Mouse (Mus musculus): Measurements from ENCODE around the gene Xxylt1. TPM values are rescaled to one million over a fixed set of nuclear protein-coding genes. Genes with fewer than 3 reads are reported as not detected.
"Not testable (repeated sequence)": the region's sequence is repeated elsewhere in the genome, so short reads cannot be mapped to it uniquely, and the experiment has no call there.

Gene Xxylt1
- polyA plus RNA-seq, 1 experiment = 12.5 TPM

DNA sequence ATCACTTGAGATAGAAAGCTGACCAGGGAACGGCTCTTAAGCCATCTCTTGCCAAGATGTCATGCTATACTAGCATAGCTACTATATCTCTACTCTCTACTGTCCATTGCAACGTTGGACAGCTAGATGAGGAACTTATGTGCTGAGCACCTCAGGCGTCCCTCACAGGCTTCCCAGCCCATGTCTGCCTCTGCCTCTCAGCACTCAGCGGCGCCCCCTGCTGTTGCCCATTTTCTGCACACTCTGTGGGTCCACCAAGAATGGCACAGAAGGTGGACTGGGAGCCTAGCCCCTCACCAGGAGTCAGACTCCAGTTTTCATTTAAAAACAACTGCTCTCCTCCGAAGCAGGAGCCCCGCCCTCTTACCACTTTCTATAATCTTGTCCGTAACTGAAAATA lies 65.1 kb downstream of the Xxylt1 start:
- no peak overlapping the region for H3K4me3 ChIP-seq (ENCODE audit: insufficient read depth, low read length)
- H3K4me1 ChIP-seq (ENCODE audit: control insufficient read depth, insufficient read depth, low read length) = peaks cover 14% of the 10 kb centered on the region
- TF ChIP-seq CTCF (IDR thresholded peaks at IDR 0.05; ENCODE audit: low read depth, low read length) = peak; percentile 56
- no peak for TF ChIP-seq POLR2A (IDR thresholded peaks at IDR 0.05; ENCODE audit: borderline replicate concordance, low read depth, low read length)
- no peak overlapping the region for H3K27ac ChIP-seq (ENCODE audit: insufficient read depth, low read depth, low read length)

DNA sequence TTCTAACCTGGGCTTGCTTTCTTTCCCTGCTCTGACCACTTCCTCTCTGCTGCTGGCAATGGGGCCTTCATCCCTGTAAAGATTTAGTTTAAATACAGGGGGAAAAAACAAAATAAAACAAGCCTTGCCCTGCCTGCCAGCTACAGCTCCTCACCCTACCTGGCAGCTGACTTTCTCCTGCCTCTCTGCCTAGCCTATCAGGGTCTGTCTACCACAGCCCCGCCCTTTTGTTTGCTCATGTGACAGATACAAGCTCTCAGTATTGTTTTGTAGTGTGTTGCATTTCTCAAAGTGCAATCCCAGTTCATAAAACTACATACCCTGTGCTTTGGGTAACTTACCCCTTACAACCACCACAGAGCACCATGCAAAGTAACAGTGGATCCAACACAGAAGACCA lies 66.0 kb downstream of the Xxylt1 start:
- H3K4me1 ChIP-seq (ENCODE audit: control insufficient read depth, insufficient read depth, low read length) = peaks cover 12% of the 10 kb centered on the region
- H3K4me3 ChIP-seq (ENCODE audit: insufficient read depth, low read length) = no peak overlapping the region
- no peak for TF ChIP-seq CTCF (IDR thresholded peaks at IDR 0.05; ENCODE audit: low read depth, low read length)
- TF ChIP-seq POLR2A (IDR thresholded peaks at IDR 0.05; ENCODE audit: borderline replicate concordance, low read depth, low read length) = no peak
- H3K27ac ChIP-seq (ENCODE audit: insufficient read depth, low read depth, low read length) = no peak overlapping the region; the same call in 1 of the 2 replicates

DNA sequence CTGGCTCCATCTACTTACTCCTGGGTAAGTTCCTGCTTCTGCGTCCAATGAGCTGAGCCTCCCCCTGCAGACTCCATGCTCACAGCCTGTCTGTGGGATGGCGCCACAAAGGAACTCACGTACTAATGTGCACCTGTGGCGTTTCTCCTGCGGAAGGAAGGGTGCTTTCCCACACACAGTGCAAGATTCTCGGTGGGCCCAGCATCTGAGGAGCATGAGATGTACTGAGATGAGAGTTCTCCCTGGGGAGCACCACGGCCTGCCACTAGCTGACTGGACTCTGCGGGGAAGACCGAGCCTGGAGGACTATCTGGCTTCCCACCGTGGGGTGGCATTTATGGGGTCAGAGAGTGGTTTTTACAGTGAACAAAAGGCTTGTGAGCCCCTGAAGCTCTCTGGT lies 69.0 kb downstream of the Xxylt1 start:
- no peak overlapping the region for H3K4me3 ChIP-seq (ENCODE audit: insufficient read depth, low read length)
- H3K27ac ChIP-seq (ENCODE audit: insufficient read depth, low read depth, low read length) = no peak overlapping the region
- TF ChIP-seq CTCF (IDR thresholded peaks at IDR 0.05; ENCODE audit: low read depth, low read length) (no peak), POLR2A (IDR thresholded peaks at IDR 0.05; ENCODE audit: borderline replicate concordance, low read depth, low read length) (no peak)
- H3K4me1 ChIP-seq (ENCODE audit: control insufficient read depth, insufficient read depth, low read length) = peaks cover 15% of the 10 kb centered on the region

DNA sequence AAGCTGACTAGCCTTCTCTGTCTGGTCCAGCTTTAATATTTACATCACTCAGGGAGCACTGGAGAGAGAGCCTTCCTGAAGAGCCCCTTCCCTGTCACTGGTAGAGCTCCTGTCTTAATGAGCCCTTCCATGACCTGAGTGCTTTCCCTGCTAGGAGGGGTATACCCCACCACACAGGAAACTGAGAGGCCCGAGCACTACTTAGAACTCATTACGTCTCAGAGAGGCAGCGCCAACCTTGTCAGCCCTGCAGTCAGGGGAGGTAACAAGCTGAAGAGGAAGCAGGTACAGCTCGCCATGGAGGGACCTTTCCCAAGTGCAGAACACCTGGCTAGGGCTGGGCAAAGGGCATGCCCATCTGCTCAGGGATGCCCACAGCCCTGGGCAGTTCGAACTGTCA lies 70.8 kb downstream of the Xxylt1 start:
- Histone ChIP-seq H3K27ac (ENCODE audit: insufficient read depth, low read depth, low read length) (no peak overlapping the region), H3K4me3 (ENCODE audit: insufficient read depth, low read length) (no peak overlapping the region), H3K4me1 (ENCODE audit: control insufficient read depth, insufficient read depth, low read length) (peaks cover 11% of the 10 kb centered on the region)
- TF ChIP-seq CTCF (IDR thresholded peaks at IDR 0.05; ENCODE audit: low read depth, low read length) = no peak

DNA sequence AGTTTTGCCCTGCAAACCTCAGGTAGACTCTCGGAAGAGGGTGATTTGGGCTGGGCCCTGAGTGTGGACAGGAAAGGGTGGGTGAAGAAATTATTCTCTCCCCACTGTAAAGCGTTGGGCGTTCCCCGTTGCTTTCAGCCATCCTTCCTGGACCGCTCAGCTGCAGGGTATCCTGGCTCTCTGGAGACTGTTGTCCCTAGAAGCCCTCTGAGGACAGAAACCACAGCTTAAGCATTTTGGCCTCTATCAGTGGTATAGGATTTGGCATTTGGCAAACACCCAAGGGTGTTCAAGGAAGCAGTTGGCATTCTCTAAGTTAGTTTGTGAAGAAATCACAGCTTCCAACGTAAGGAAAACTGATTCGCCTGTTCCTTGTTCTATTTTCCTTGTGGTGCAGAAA lies 72.9 kb downstream of the Xxylt1 start:
- Histone ChIP-seq H3K27ac (ENCODE audit: insufficient read depth, low read depth, low read length) (no peak overlapping the region), H3K4me3 (ENCODE audit: insufficient read depth, low read length) (no peak overlapping the region)

DNA sequence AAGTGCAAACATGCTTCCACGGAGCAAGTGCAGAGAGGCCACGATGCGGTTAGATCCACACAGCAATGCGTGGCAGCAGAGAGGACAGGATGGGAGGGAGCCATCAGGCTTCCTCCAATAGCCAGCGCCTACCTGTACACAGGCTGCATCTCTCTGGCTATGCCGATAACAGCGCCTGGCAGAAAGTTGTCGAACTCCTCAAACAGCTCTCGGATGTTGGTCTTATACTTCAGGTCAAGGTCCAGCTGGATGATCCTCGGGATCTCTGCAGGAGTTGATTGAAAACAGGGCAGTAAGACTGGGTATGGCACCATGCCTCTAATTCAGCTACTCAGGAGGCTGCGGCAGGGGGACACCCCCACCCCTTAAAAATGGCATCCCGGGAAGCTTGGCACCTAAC lies 73.7 kb downstream of the Xxylt1 start:
- peaks cover 8% of the 10 kb centered on the region for H3K4me1 ChIP-seq (ENCODE audit: control insufficient read depth, insufficient read depth, low read length)
- no peak overlapping the region for H3K27ac ChIP-seq (ENCODE audit: insufficient read depth, low read depth, low read length)
- TF ChIP-seq CTCF (IDR thresholded peaks at IDR 0.05; ENCODE audit: low read depth, low read length) (no peak), POLR2A (IDR thresholded peaks at IDR 0.05; ENCODE audit: borderline replicate concordance, low read depth, low read length) (no peak)
- H3K4me3 ChIP-seq (ENCODE audit: insufficient read depth, low read length) = no peak overlapping the region

More for the DNA sequence above, 72.9 kb downstream of the Xxylt1 start:
- peaks cover 8% of the 10 kb centered on the region for H3K4me1 ChIP-seq (ENCODE audit: control insufficient read depth, insufficient read depth, low read length)
- TF ChIP-seq CTCF (IDR thresholded peaks at IDR 0.05; ENCODE audit: low read depth, low read length) (no peak), POLR2A (IDR thresholded peaks at IDR 0.05; ENCODE audit: borderline replicate concordance, low read depth, low read length) (no peak)

DNA sequence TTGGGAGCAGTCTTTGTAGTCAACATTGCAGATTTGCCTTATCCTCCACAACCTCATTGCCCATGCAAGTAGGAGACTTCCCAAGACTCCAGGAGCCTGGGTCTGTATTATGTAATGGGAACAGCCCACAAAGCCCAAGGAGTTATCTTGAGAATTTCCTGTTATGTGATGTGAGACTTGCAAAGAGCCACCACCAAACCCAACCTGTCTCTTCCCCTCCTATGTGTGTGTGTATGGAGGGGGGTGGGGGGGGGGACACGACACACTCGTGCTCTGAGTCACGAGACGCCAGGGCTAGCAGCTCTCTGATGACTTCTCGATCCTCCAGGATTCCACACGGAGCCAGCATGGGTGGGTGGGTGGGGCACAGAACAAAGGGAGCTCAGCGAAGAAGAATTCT lies 75.5 kb downstream of the Xxylt1 start:
- Histone ChIP-seq H3K4me3 (ENCODE audit: insufficient read depth, low read length) (no peak overlapping the region), H3K4me1 (ENCODE audit: control insufficient read depth, insufficient read depth, low read length) (peaks cover 8% of the 10 kb centered on the region), H3K27ac (ENCODE audit: insufficient read depth, low read depth, low read length) (no peak overlapping the region)
- TF ChIP-seq CTCF (IDR thresholded peaks at IDR 0.05; ENCODE audit: low read depth, low read length) = no peak
- TF ChIP-seq POLR2A (IDR thresholded peaks at IDR 0.05; ENCODE audit: borderline replicate concordance, low read depth, low read length) = no peak

DNA sequence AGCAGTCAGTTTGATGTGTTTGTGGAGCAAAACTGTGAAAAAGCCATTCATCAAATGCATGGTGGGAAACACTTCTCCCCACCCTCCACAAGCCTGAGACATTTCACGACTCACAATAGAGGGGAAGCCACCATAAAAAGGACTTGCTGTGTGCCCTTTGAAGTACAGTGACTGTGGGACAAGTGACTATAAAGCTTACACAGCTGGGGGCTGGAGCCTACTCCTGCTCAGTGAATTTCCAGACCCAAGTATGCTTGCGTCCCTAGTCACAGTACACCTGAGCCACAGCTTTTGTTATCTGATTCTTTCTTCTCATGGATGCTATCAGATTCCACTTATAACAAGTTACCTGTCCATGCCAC lies 76.9 kb downstream of the Xxylt1 start:
- no peak overlapping the region for H3K27ac ChIP-seq (ENCODE audit: insufficient read depth, low read depth, low read length)
- no peak for TF ChIP-seq POLR2A (IDR thresholded peaks at IDR 0.05; ENCODE audit: borderline replicate concordance, low read depth, low read length)
- TF ChIP-seq CTCF (IDR thresholded peaks at IDR 0.05; ENCODE audit: low read depth, low read length) = no peak
- peaks cover 8% of the 10 kb centered on the region for H3K4me1 ChIP-seq (ENCODE audit: control insufficient read depth, insufficient read depth, low read length)
- H3K4me3 ChIP-seq (ENCODE audit: insufficient read depth, low read length) = no peak overlapping the region

DNA sequence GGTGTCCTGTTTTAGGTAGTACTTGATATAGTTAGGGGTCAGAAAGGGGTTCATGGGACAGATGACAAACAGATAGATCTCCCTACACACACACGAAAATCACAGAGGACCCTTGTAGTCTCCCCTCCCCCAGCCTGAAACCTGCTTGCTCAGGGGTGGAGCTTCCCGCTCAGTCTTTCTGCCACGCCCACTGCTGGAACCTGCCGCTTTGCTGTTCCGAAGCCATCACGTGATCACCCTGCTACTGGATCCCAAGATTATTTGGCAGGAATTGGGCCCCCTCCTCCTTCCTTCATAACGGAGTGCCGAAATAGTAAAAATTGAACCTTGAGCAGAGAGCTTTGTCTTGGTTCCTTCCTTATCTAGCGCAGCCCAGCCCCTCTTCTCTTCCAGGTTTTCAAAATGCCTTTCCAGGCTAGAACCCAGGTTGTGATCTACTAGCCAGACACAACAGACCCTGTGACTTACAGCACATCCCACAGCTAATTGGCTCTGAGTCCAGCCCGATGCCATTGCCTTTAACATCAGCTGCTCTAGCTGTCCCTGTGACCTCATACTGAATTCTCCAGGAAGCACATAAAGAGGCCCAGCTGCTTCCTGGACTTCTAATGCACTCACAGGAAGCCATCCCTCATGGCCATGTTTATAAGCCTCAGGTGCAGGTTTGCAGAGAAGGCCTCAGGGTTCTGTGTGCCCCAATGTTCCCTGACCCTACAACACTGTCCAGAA lies 77.5 kb downstream of the Xxylt1 start:
- not testable (repeated sequence) for H3K4me3 ChIP-seq (ENCODE audit: insufficient read depth, low read length); H3K27ac ChIP-seq (ENCODE audit: insufficient read depth, low read depth, low read length); H3K4me1 ChIP-seq (ENCODE audit: control insufficient read depth, insufficient read depth, low read length)

DNA sequence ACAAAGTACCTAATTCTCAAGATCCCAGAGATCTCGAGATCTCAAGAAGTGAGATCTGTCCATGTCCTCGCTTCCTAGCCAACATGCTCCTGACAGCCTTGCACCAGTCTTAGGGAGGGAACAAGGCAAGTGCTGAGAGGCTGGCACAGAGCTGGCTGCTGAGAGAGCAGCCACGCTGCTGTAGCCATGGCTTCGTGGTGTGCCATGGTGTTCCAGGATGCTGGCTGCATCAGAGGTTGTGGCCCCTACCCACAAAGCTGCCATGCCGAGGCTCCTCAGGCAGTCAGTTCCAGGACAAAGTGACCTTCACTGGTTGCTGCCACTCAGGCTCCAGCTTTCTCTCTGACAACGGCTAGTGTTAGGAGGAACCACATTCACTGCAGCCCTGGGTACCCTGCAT lies 78.3 kb downstream of the Xxylt1 start:
- no peak overlapping the region for H3K4me3 ChIP-seq (ENCODE audit: insufficient read depth, low read length)
- H3K27ac ChIP-seq (ENCODE audit: insufficient read depth, low read depth, low read length) = no peak overlapping the region
- H3K4me1 ChIP-seq (ENCODE audit: control insufficient read depth, insufficient read depth, low read length) = peaks cover 6% of the 10 kb centered on the region
- TF ChIP-seq CTCF (IDR thresholded peaks at IDR 0.05; ENCODE audit: low read depth, low read length) = no peak
- no peak for TF ChIP-seq POLR2A (IDR thresholded peaks at IDR 0.05; ENCODE audit: borderline replicate concordance, low read depth, low read length)

DNA sequence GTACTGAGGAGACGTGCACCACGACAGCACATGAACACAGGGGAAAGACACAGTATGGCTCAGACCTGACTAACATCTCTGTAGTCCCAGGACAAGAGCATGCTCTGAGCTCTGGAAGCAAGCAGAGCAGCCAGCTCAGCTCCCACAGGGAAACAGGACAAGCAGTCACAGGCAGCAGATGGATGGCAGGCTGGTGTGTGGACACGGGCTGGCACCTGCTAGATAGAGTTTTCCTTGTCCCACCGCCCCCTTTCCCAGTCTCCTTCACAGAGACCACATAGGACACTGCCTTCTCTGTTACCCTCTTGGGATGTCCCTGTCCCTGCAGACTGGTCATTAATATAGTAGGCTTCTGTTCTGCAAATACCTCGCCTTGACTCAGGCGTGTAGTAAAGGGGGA lies 79.1 kb downstream of the Xxylt1 start:
- peaks cover 6% of the 10 kb centered on the region for H3K4me1 ChIP-seq (ENCODE audit: control insufficient read depth, insufficient read depth, low read length)

More for the DNA sequence above, 79.1 kb downstream of the Xxylt1 start:
- no peak for TF ChIP-seq POLR2A (IDR thresholded peaks at IDR 0.05; ENCODE audit: borderline replicate concordance, low read depth, low read length)
- no peak for TF ChIP-seq CTCF (IDR thresholded peaks at IDR 0.05; ENCODE audit: low read depth, low read length)
- Histone ChIP-seq H3K27ac (ENCODE audit: insufficient read depth, low read depth, low read length) (no peak overlapping the region), H3K4me3 (ENCODE audit: insufficient read depth, low read length) (no peak overlapping the region)
